In genomic region chr1:34851562-34851961, GRCm38 (mm10) we compare ENCODE assay signal across 8 mouse cellular contexts. TPM values are rescaled to one million over a fixed set of nuclear protein-coding genes. Genes with fewer than 3 reads are reported as not detected.
DNase-seq lines count a peak whose midpoint lies in the region; ATAC-seq and TF ChIP-seq lines count a peak whose summit lies in the region.

No protein-coding gene starts in this region.

- H3K79me2 ChIP-seq in CH12.LX (replicated peaks; ENCODE audit: control insufficient read depth, extremely low read depth, insufficient read depth, poor library complexity, severe bottlenecking) = peaks cover 3% of the 10 kb centered on the region; the same call in 1 of the 2 replicates

- H3K4me1 ChIP-seq in heart, embryonic 15.5 days (replicated peaks) = peaks cover 23% of the 10 kb centered on the region
- peaks cover 9 to 48% of the 10 kb centered on the region in 2 experiments for H3K4me1 ChIP-seq in CH12.LX (ENCODE audit: control insufficient read depth in 1 of 2, insufficient read depth in 2 of 2)
- peaks cover 2% of the 10 kb centered on the region for H3K4me1 ChIP-seq in embryonic fibroblast, embryonic 13.5 days (ENCODE audit: control insufficient read depth, insufficient read depth, low read length)
- peaks cover 36% of the 10 kb centered on the region for H3K4me1 ChIP-seq in neural tube, embryonic 15.5 days

- TF ChIP-seq CTCF in CH12.LX (conservative IDR thresholded peaks at IDR 0.05 in 1 of 2, IDR thresholded peaks at IDR 0.05 in 1 of 2; ENCODE audit: low read depth in 2 of 2, low read length in 2 of 2) = no peak
- TF ChIP-seq CTCF in embryonic fibroblast, embryonic 13.5 days (IDR thresholded peaks at IDR 0.05; ENCODE audit: borderline replicate concordance, insufficient read depth, low read length) = no peak

- TF ChIP-seq RAD21 in CH12.LX (IDR thresholded peaks at IDR 0.05; ENCODE audit: low read depth, low read length) = no peak

- 0 out of 2 replicates have a peak, but pooled peaks have one; percentile 11 for ATAC-seq in heart, embryonic 15.5 days (replicated peaks; ENCODE audit: insufficient number of reproducible peaks, insufficient read depth, low FRiP score, low read depth)
- ATAC-seq in neural tube, embryonic 15.5 days (ENCODE audit: low FRiP score) = no peak
- no peak for ATAC-seq in megakaryocyte-erythroid progenitor cell, adult 5-6 weeks (replicated peaks; ENCODE audit: low FRiP score, low TSS enrichment, poor library complexity, severe bottlenecking)

- H3K27ac ChIP-seq in heart, embryonic 15.5 days = 0 out of 2 replicates have a peak overlapping the region, but pooled peaks have one; percentile 24
- H3K27ac ChIP-seq in CH12.LX (ENCODE audit: insufficient read depth, low read depth) = peak overlapping the region; percentile 24; the same call in 1 of the 2 replicates
- H3K27ac ChIP-seq in embryonic fibroblast, embryonic 13.5 days (ENCODE audit: insufficient read depth, low read length) = peak overlapping the region; percentile 95
- H3K27ac ChIP-seq in neural tube, embryonic 15.5 days (replicated peaks) = no peak overlapping the region; the same call in 1 of the 2 replicates

- dilution Hi-C loops in CH12.LX (cut with MboI; ENCODE audit: extremely low pct_ligation_motif_present, extremely low pct_unique_long_range_greater_than_20kb, low sequenced_read_pairs) = no loop called here

- peak overlapping the region; percentile 92; the same call in 1 of the 2 replicates for H3K4me2 ChIP-seq in heart, embryonic 15.5 days
- H3K4me2 ChIP-seq in CH12.LX (ENCODE audit: insufficient read depth, low read depth, poor library complexity, severe bottlenecking) = peak overlapping the region; percentile 53
- peak overlapping the region; percentile 68 for H3K4me2 ChIP-seq in neural tube, embryonic 15.5 days

- H3K4me3 ChIP-seq in heart, embryonic 15.5 days = no peak overlapping the region
- peak overlapping the region; percentile 56 to 79 (median 60) for H3K4me3 ChIP-seq in CH12.LX (replicated peaks in 1 of 3; ENCODE audit: low read depth in 2 of 3, low read length in 2 of 3, poor library complexity in 1 of 3)
- H3K4me3 ChIP-seq in embryonic fibroblast, embryonic 13.5 days (ENCODE audit: insufficient read depth, low read length) = peak overlapping the region; percentile 50
- peak overlapping the region; percentile 86 for H3K4me3 ChIP-seq in neural tube, embryonic 15.5 days (replicated peaks)

- no peaks in the 10 kb centered on the region for H3K36me3 ChIP-seq in heart, embryonic 15.5 days
- H3K36me3 ChIP-seq in CH12.LX (replicated peaks in 1 of 2; ENCODE audit: control insufficient read depth in 1 of 2, insufficient read depth in 1 of 2, low read length in 1 of 2) = peaks cover 0 to 16% of the 10 kb centered on the region in 2 experiments
- no peaks in the 10 kb centered on the region for H3K36me3 ChIP-seq in neural tube, embryonic 15.5 days

- no peak for DNase-seq in heart, postnatal 4 days
- DNase-seq in CH12.LX (ENCODE audit: extremely low read depth) = peak; percentile 75
- peak; percentile 83 for DNase-seq in large intestine, adult 2 months (ENCODE audit: low read depth, low spot score)
- DNase-seq in layer of hippocampus, postnatal 14 days (ENCODE audit: low spot score in 2 of 2) = no peak

- in situ Hi-C loops in CH12.LX (cut with MboI; ENCODE audit: low pct_ligation_motif_present, low pct_unique_long_range_greater_than_20kb, low sequenced_read_pairs) = no loop called here

- 46% methylated on average over 6 of the region's 6 CpGs for WGBS in heart, embryonic 15.5 days
- WGBS in large intestine, adult 2 months = 6% methylated on average over 6 of the region's 6 CpGs
- WGBS in neural tube, embryonic 15.5 days = 49% methylated on average over 6 of the region's 6 CpGs

- H3K9ac ChIP-seq in heart, embryonic 15.5 days = no peak overlapping the region
- peak overlapping the region; percentile 59 for H3K9ac ChIP-seq in CH12.LX (ENCODE audit: insufficient read depth, low read depth)
- 0 out of 2 replicates have a peak overlapping the region, but pooled peaks have one; percentile 26 for H3K9ac ChIP-seq in neural tube, embryonic 15.5 days (replicated peaks)

- H3K9me3 ChIP-seq in heart, embryonic 15.5 days (replicated peaks) = no peaks in the 10 kb centered on the region
- H3K9me3 ChIP-seq in CH12.LX (replicated peaks; ENCODE audit: low read length) = no peaks in the 10 kb centered on the region
- no peaks in the 10 kb centered on the region for H3K9me3 ChIP-seq in neural tube, embryonic 15.5 days (replicated peaks)

- no peaks in the 10 kb centered on the region for H3K27me3 ChIP-seq in heart, embryonic 15.5 days
- no peaks in the 10 kb centered on the region for H3K27me3 ChIP-seq in CH12.LX (replicated peaks)
- H3K27me3 ChIP-seq in neural tube, embryonic 15.5 days (replicated peaks) = no peaks in the 10 kb centered on the region

- TF ChIP-seq POLR2A in CH12.LX (IDR thresholded peaks at IDR 0.05; ENCODE audit: low read depth, low read length) = peak; percentile 54
- peak; percentile 78 for TF ChIP-seq POLR2A in embryonic fibroblast, embryonic 13.5 days (IDR thresholded peaks at IDR 0.05; ENCODE audit: low read depth, low read length)

- TF ChIP-seq EP300 in CH12.LX (IDR thresholded peaks at IDR 0.05; ENCODE audit: low read length) = no peak

TF ChIP-seq in CH12.LX, 34 proteins besides CTCF, POLR2A, EP300 and RAD21 (continues in another document):
- TF ChIP-seq GABPA (IDR thresholded peaks at IDR 0.05; ENCODE audit: insufficient replicate concordance, low read depth, low read length) (no peak), ZMIZ1 (IDR thresholded peaks at IDR 0.05; ENCODE audit: low read depth, low read length) (no peak), NELFE (IDR thresholded peaks at IDR 0.05; ENCODE audit: low read depth, low read length) (peak; percentile 45; the same call in 1 of the 2 replicates), POLR2AphosphoS2 (IDR thresholded peaks at IDR 0.05; ENCODE audit: low read depth, low read length) (no peak), ZKSCAN1 (IDR thresholded peaks at IDR 0.05; ENCODE audit: borderline replicate concordance, low read depth, low read length) (no peak), HCFC1 (IDR thresholded peaks at IDR 0.05; ENCODE audit: low read depth, low read length) (peak; percentile 51), KAT2A (IDR thresholded peaks at IDR 0.05; ENCODE audit: insufficient replicate concordance, low read length) (no peak), IRF4 (IDR thresholded peaks at IDR 0.05; ENCODE audit: low read depth, low read length) (peak; percentile 33; the same call in 1 of the 2 replicates), ETS1 (conservative IDR thresholded peaks at IDR 0.05; ENCODE audit: low read depth, low read length) (no peak), CHD2 (IDR thresholded peaks at IDR 0.05; ENCODE audit: low read length) (no peak), TCF12 (IDR thresholded peaks at IDR 0.05; ENCODE audit: low read depth, low read length) (no peak), RCOR1 (conservative IDR thresholded peaks at IDR 0.05; ENCODE audit: low read depth, low read length) (no peak), USF1 (IDR thresholded peaks at IDR 0.05; ENCODE audit: low read depth, low read length) (no peak), MAFK (IDR thresholded peaks at IDR 0.05; ENCODE audit: insufficient replicate concordance, low read length) (no peak), ZC3H11A (IDR thresholded peaks at IDR 0.05; ENCODE audit: low read depth, low read length) (no peak), USF2 (conservative IDR thresholded peaks at IDR 0.05; ENCODE audit: low read depth, low read length) (no peak), MAX (IDR thresholded peaks at IDR 0.05; ENCODE audit: low read length) (peak; percentile 46; the same call in 1 of the 2 replicates), BHLHE40 (IDR thresholded peaks at IDR 0.05; ENCODE audit: low read depth, low read length) (peak; percentile 59), TBP (conservative IDR thresholded peaks at IDR 0.05; ENCODE audit: low read depth, low read length) (no peak; the same call in 1 of the 2 replicates), SIN3A (IDR thresholded peaks at IDR 0.05; ENCODE audit: low read length) (peak; percentile 40; the same call in 1 of the 2 replicates), MAZ (IDR thresholded peaks at IDR 0.05; ENCODE audit: low read depth, low read length) (no peak), MXI1 (IDR thresholded peaks at IDR 0.05; ENCODE audit: low read depth, low read length) (no peak), PAX5 (IDR thresholded peaks at IDR 0.05; ENCODE audit: low read length) (no peak), ZNF384 (IDR thresholded peaks at IDR 0.05; ENCODE audit: low read depth, low read length) (no peak), ELF1 (IDR thresholded peaks at IDR 0.05; ENCODE audit: low read depth, low read length) (peak; percentile 83)

RNA-seq across cellular contexts. Expression of gene Plekhb2, which starts 1.8 kb away (rescaled TPM):
- polyA plus RNA-seq in heart, embryonic 15.5 days (2015; fragmentation: Nextera tagmentation; extraction: Ambion mirVana) = 60.0 and 60.8 TPM in 2 replicates
- 10 to 100 TPM; 67.0 to 73.6 TPM for total RNA-seq in heart, postnatal 4 days (2021)
- 15.4 and 21.0 TPM in 2 replicates for total RNA-seq in CH12.LX (2012; rRNA removed)
- 23.8 and 24.6 TPM in 2 replicates for total RNA-seq in CH12.LX (2014; rRNA removed)
- 30.2 and 44.8 TPM in 2 replicates for polyA plus RNA-seq in CH12.LX (2012; ENCODE audit: insufficient read length, low read depth)
- 76.5 and 113 TPM in 2 replicates for polyA plus RNA-seq in embryonic fibroblast, embryonic 13.5 days (2011; ENCODE audit: insufficient read length, low read depth, missing spikeins)
- 157 and 219 TPM in 2 replicates for polyA plus RNA-seq in large intestine, adult 2 months (2012; rRNA removed)
- polyA plus RNA-seq in neural tube, embryonic 15.5 days (2015; fragmentation: Nextera tagmentation; extraction: Ambion mirVana) = 81.7 and 84.0 TPM in 2 replicates
- total RNA-seq in megakaryocyte-erythroid progenitor cell, adult 5-6 weeks (2014; fragmentation: Nextera tagmentation) = 20.7 and 25.3 TPM in 2 replicates
- 8.9 and 13.9 TPM in 2 replicates for total RNA-seq in megakaryocyte-erythroid progenitor cell, adult 5-6 weeks (2017)
- total RNA-seq in layer of hippocampus, postnatal 14 days (2021) = 100 to 1,000 TPM; 171 to 180 TPM

RNA-seq across cellular contexts. Expression of gene Fam168b, which starts 8.7 kb away (rescaled TPM):
- 32.9 and 50.4 TPM in 2 replicates for polyA plus RNA-seq in heart, embryonic 15.5 days (2015; fragmentation: Nextera tagmentation; extraction: Ambion mirVana)
- total RNA-seq in heart, postnatal 4 days (2021) = 10 to 100 TPM; 83.2 to 89.8 TPM
- total RNA-seq in CH12.LX (2012; rRNA removed) = 50.5 and 51.3 TPM in 2 replicates
- total RNA-seq in CH12.LX (2014; rRNA removed) = 64.4 and 67.5 TPM in 2 replicates
- 57.3 and 60.9 TPM in 2 replicates for polyA plus RNA-seq in CH12.LX (2012; ENCODE audit: insufficient read length, low read depth)
- 91.4 and 133 TPM in 2 replicates for polyA plus RNA-seq in embryonic fibroblast, embryonic 13.5 days (2011; ENCODE audit: insufficient read length, low read depth, missing spikeins)
- 115 and 144 TPM in 2 replicates for polyA plus RNA-seq in large intestine, adult 2 months (2012; rRNA removed)
- 107 and 119 TPM in 2 replicates for polyA plus RNA-seq in neural tube, embryonic 15.5 days (2015; fragmentation: Nextera tagmentation; extraction: Ambion mirVana)
- 49.0 and 63.7 TPM in 2 replicates for total RNA-seq in megakaryocyte-erythroid progenitor cell, adult 5-6 weeks (2014; fragmentation: Nextera tagmentation)
- 48.1 and 62.1 TPM in 2 replicates for total RNA-seq in megakaryocyte-erythroid progenitor cell, adult 5-6 weeks (2017)
- 100 to 1,000 TPM; 216 to 228 TPM for total RNA-seq in layer of hippocampus, postnatal 14 days (2021)

Comparison
In these comparisons a context has a peak if more than half of its experiments do, and no peak if none do; other contexts are left out.
1. DNase-seq: peak in CH12.LX (single experiment) and large intestine, adult 2 months (single experiment); none in heart, postnatal 4 days (single experiment) and layer of hippocampus, postnatal 14 days (0 of 2).
2. Peak in every context shown above with its lines, with median percentiles within 50 percentile points of each other: H3K4me2 ChIP-seq.